Mouse (Mus musculus): ENCODE measurements around the gene Il22ra1. TPM values are rescaled to one million over a fixed set of nuclear protein-coding genes. Genes with fewer than 3 reads are reported as not detected.

Gene Il22ra1
- polyA plus RNA-seq, 1 experiment from 2014 or later, result not detected

DNA sequence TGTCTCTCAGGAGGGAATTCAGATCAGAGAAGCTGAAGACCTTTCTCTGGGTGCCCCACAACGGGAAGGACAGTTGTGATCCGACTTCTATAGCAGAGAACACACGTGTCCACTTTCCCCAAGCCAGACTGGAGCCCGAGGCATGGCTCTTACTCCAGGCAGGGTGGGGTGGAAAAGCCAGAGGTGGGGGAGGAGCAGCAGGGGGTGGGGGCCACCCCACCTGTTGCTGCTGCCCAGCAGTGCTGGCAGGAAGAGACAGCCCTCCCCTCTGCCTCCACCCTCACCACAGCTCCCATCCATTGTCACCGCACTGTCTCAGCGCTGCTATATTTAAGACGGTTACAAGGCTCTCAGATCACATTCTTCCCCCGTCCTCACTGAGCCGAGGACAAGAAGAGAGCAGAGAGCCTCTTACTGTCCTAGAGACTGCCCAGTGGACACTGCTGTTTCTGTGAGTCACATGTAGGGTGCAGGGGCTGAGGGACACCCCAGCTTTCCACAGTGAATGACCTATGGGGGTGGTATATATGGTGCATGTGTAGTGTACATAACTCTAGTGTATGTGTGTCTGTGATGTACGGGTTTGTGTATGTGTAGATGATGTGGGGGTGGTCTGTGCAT is 31.5 kb downstream of the Il22ra1 start, which contains the start of gene Myom3:
Myom3 (plus strand) TSS at position 360 of the 621 bp plus-strand sequence.
- 30% methylated on average over 10 of the region's 10 CpGs for WGBS
- ATAC-seq (replicated peaks; ENCODE audit: extremely low read depth, insufficient read depth, low FRiP score), result no peak
- Histone ChIP-seq H3K4me3 (ENCODE audit: low read length) (no peak within 1 kb of the TSS), H3K27ac (ENCODE audit: low read length) (no peak within 1 kb of the TSS), H3K36me3 (ENCODE audit: control insufficient read depth, insufficient read depth) (no peaks in the 10 kb centered on the region), H3K9ac (ENCODE audit: low read length) (no peak within 1 kb of the TSS; the same call in 1 of the 2 replicates), H3K9me3 (replicated peaks; ENCODE audit: control insufficient read depth, low read length) (peaks cover 5% of the 10 kb centered on the region), H3K4me2 (ENCODE audit: low read depth, low read length) (no peak within 1 kb of the TSS), H3K27me3 (ENCODE audit: control insufficient read depth, insufficient read depth, low read length) (no peaks in the 10 kb centered on the region), H3K4me1 (ENCODE audit: control insufficient read depth, insufficient read depth, low read length) (peaks cover 6% of the 10 kb centered on the region)

DNA sequence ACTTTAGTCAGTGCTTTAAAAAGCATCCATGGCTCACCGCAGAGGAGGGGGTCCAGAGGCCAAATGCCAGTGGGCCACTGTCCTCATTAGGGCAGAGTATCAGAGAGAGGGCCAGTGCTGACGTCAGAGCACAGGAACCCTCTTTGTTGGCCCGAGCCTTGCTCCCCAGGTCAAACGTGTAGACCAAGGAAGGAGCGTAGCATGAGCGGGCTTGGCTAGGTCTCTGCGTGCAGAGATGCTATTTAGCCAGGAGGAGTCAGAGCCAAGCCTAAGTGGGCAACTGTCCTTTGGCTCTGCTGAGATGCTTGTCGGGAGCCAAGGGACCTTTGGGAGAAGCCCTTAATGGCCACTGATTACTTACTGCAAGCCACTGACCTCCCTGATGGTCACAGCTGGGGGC is 33.1 kb downstream of the Il22ra1 start:
- ATAC-seq (replicated peaks; ENCODE audit: extremely low read depth, insufficient read depth, low FRiP score), result no peak
- Histone ChIP-seq H3K36me3 (ENCODE audit: control insufficient read depth, insufficient read depth) (no peaks in the 10 kb centered on the region), H3K9ac (ENCODE audit: low read length) (no peak overlapping the region), H3K4me3 (ENCODE audit: low read length) (no peak overlapping the region), H3K9me3 (replicated peaks; ENCODE audit: control insufficient read depth, low read length) (no peaks in the 10 kb centered on the region), H3K4me1 (ENCODE audit: control insufficient read depth, insufficient read depth, low read length) (peaks cover 6% of the 10 kb centered on the region), H3K4me2 (ENCODE audit: low read depth, low read length) (no peak overlapping the region), H3K27ac (ENCODE audit: low read length) (no peak overlapping the region), H3K27me3 (ENCODE audit: control insufficient read depth, insufficient read depth, low read length) (no peaks in the 10 kb centered on the region)
- WGBS, result 72% methylated on average over 8 of the region's 8 CpGs

DNA sequence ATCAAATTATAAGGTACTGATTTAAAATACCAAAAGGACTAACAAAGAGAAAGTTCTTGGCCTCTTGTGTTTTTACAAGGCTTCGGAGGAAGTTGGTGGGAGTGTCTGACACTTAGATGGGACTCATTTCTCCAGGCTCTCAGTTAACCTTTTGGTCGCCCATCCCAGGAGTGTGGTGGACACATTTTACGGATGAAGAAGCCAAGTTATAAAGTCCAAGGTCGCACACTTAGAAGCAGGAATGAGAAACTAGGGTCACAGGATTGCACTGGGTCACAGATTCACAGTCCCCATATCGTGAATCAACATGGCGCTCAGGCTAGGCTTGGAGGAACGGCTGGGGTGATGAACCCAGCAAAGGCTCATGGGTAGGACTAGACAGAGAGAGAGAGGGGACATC is 33.6 kb downstream of the Il22ra1 start:
- no peak overlapping the region for H3K4me2 ChIP-seq (ENCODE audit: low read depth, low read length)
- H3K27me3 ChIP-seq (ENCODE audit: control insufficient read depth, insufficient read depth, low read length), result no peaks in the 10 kb centered on the region
- H3K27ac ChIP-seq (ENCODE audit: low read length), result no peak overlapping the region
- no peak overlapping the region for H3K9ac ChIP-seq (ENCODE audit: low read length)
- ATAC-seq (replicated peaks; ENCODE audit: extremely low read depth, insufficient read depth, low FRiP score), result no peak
- no peaks in the 10 kb centered on the region for H3K36me3 ChIP-seq (ENCODE audit: control insufficient read depth, insufficient read depth)
- no peak overlapping the region for H3K4me3 ChIP-seq (ENCODE audit: low read length)
- WGBS, result 85% methylated on average over 7 of the region's 7 CpGs
- peaks cover 6% of the 10 kb centered on the region for H3K4me1 ChIP-seq (ENCODE audit: control insufficient read depth, insufficient read depth, low read length)
- no peaks in the 10 kb centered on the region for H3K9me3 ChIP-seq (replicated peaks; ENCODE audit: control insufficient read depth, low read length)

- ATAC-seq (replicated peaks; ENCODE audit: extremely low read depth, insufficient read depth, low FRiP score), result peak; percentile 62
Observed at GRCm38 (mm10) chr4:135762251-135762906, 34.4 kb downstream of the Il22ra1 start.

DNA sequence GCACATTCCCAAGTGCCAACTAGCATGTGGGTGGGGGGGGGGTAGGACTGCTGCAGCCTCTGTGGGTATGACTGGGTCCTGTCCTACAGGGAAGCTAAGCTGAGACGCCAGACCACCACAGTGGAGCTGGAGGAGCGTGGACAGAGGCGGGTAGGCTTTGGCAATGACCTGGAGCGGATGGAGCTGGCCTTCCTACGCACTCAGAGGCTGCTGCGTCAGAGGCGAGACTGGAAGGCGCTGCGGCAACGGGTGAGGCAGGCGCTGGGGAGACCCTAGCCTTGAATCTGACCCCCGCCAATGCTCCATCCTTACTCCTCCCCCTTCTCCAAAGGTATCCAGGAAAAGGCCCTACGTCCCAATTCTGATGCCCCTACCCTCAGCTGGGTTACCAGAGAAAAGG is 36.7 kb downstream of the Il22ra1 start:
- no peak overlapping the region for H3K9ac ChIP-seq (ENCODE audit: low read length)
- no peak overlapping the region for H3K4me2 ChIP-seq (ENCODE audit: low read depth, low read length)
- no peaks in the 10 kb centered on the region for H3K9me3 ChIP-seq (replicated peaks; ENCODE audit: control insufficient read depth, low read length)
- no peak overlapping the region for H3K27ac ChIP-seq (ENCODE audit: low read length)
- H3K36me3 ChIP-seq (ENCODE audit: control insufficient read depth, insufficient read depth), result no peaks in the 10 kb centered on the region
- WGBS, result 88% methylated on average over 13 of the region's 13 CpGs
- no peaks in the 10 kb centered on the region for H3K4me1 ChIP-seq (ENCODE audit: control insufficient read depth, insufficient read depth, low read length)
- ATAC-seq (replicated peaks; ENCODE audit: extremely low read depth, insufficient read depth, low FRiP score), result no peak
- H3K4me3 ChIP-seq (ENCODE audit: low read length), result no peak overlapping the region
- H3K27me3 ChIP-seq (ENCODE audit: control insufficient read depth, insufficient read depth, low read length), result no peaks in the 10 kb centered on the region

More at GRCm38 (mm10) chr4:135762251-135762906, 34.4 kb downstream of the Il22ra1 start:
- Histone ChIP-seq H3K4me2 (ENCODE audit: low read depth, low read length) (peak overlapping the region; percentile 59), H3K27ac (ENCODE audit: low read length) (no peak overlapping the region), H3K36me3 (ENCODE audit: control insufficient read depth, insufficient read depth) (no peaks in the 10 kb centered on the region), H3K4me1 (ENCODE audit: control insufficient read depth, insufficient read depth, low read length) (peaks cover 6% of the 10 kb centered on the region), H3K9me3 (replicated peaks; ENCODE audit: control insufficient read depth, low read length) (no peaks in the 10 kb centered on the region), H3K4me3 (ENCODE audit: low read length) (peak overlapping the region; percentile 35), H3K27me3 (ENCODE audit: control insufficient read depth, insufficient read depth, low read length) (no peaks in the 10 kb centered on the region), H3K9ac (ENCODE audit: low read length) (peak overlapping the region; percentile 51; the same call in 1 of the 2 replicates)
- 9% methylated on average over 19 of the region's 19 CpGs for WGBS

- WGBS, result 69% methylated on average over 8 of the region's 8 CpGs
- ATAC-seq (replicated peaks; ENCODE audit: extremely low read depth, insufficient read depth, low FRiP score), result no peak
Observed at GRCm38 (mm10) chr4:135765707-135766106, 37.7 kb downstream of the Il22ra1 start.

GRCm38 (mm10) chr4:135766976-135767375 is 39.0 kb downstream of the Il22ra1 start:
- Histone ChIP-seq H3K4me3 (ENCODE audit: low read length) (no peak overlapping the region), H3K4me2 (ENCODE audit: low read depth, low read length) (no peak overlapping the region), H3K9ac (ENCODE audit: low read length) (no peak overlapping the region), H3K4me1 (ENCODE audit: control insufficient read depth, insufficient read depth, low read length) (peaks cover 3% of the 10 kb centered on the region), H3K9me3 (replicated peaks; ENCODE audit: control insufficient read depth, low read length) (no peaks in the 10 kb centered on the region), H3K27me3 (ENCODE audit: control insufficient read depth, insufficient read depth, low read length) (no peaks in the 10 kb centered on the region), H3K36me3 (ENCODE audit: control insufficient read depth, insufficient read depth) (no peaks in the 10 kb centered on the region), H3K27ac (ENCODE audit: low read length) (no peak overlapping the region)
- no peak; the same call in 1 of the 2 replicates for ATAC-seq (replicated peaks; ENCODE audit: extremely low read depth, insufficient read depth, low FRiP score)
- 66% methylated on average over 3 of the region's 3 CpGs for WGBS

More at GRCm38 (mm10) chr4:135765707-135766106, 37.7 kb downstream of the Il22ra1 start:
- Histone ChIP-seq H3K4me2 (ENCODE audit: low read depth, low read length) (no peak overlapping the region), H3K27me3 (ENCODE audit: control insufficient read depth, insufficient read depth, low read length) (no peaks in the 10 kb centered on the region), H3K4me3 (ENCODE audit: low read length) (no peak overlapping the region), H3K4me1 (ENCODE audit: control insufficient read depth, insufficient read depth, low read length) (no peaks in the 10 kb centered on the region), H3K9me3 (replicated peaks; ENCODE audit: control insufficient read depth, low read length) (no peaks in the 10 kb centered on the region), H3K36me3 (ENCODE audit: control insufficient read depth, insufficient read depth) (no peaks in the 10 kb centered on the region), H3K27ac (ENCODE audit: low read length) (no peak overlapping the region), H3K9ac (ENCODE audit: low read length) (no peak overlapping the region)

DNA sequence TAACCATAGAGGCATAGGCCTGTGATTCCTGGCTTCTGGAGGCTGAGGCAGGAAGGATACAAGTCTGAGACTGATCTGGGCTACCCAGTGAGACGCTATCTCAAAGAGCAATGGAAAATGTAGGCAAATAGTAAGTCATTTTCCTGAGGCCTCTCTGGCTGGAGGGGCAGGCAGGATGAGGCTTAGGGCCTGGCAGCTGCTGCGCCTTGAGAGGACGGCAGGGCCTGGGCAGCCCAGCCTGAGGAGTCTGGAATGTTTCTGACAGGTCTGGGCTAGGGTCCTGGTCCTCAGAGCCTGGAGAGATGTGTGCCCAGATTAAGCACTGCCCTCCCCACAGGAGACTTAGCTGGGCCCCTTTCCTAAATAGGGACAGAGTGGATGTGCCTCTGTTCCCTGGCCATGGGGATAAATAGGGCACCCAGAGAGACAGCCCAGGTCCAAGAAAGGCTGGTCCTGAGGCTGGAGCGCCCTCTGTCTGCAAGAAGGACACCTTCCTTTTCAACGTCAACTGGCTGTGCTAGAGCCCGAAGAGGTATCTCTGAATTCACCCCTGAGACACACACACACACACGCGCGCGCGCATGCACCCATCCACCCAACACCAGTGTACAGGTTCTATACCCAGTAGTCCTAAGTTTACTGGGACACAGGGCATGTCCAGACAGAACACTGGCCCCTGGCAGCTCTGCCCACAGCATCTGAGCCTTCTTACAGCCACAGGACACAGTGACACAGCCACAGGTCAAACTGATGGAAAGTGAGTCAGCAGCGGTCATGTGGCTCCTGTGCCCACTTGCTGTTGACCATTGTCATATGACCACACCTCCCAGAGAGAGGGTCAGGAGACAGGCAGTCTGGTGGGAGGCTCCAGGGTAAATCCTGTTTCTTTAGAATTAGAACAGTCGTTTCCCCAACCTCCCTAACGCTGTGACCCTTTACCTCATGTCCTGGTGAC is 40.9 kb downstream of the Il22ra1 start:
- Histone ChIP-seq H3K27ac (ENCODE audit: low read length) (no peak overlapping the region), H3K27me3 (ENCODE audit: control insufficient read depth, insufficient read depth, low read length) (no peaks in the 10 kb centered on the region), H3K9ac (ENCODE audit: low read length) (no peak overlapping the region), H3K4me3 (ENCODE audit: low read length) (no peak overlapping the region), H3K4me2 (ENCODE audit: low read depth, low read length) (no peak overlapping the region), H3K9me3 (replicated peaks; ENCODE audit: control insufficient read depth, low read length) (no peaks in the 10 kb centered on the region), H3K36me3 (ENCODE audit: control insufficient read depth, insufficient read depth) (no peaks in the 10 kb centered on the region), H3K4me1 (ENCODE audit: control insufficient read depth, insufficient read depth, low read length) (peaks cover 7% of the 10 kb centered on the region)
- WGBS, result 52% methylated on average over 14 of the region's 14 CpGs
- ATAC-seq (replicated peaks; ENCODE audit: extremely low read depth, insufficient read depth, low FRiP score), result no peak
